Mouse (Mus musculus): ENCODE measurements at regions not wholly inside any gene's neighbourhood (a gene's known extent, or its start where the extent isn't known, plus 50 kb on each side); places are given as distances from the start of the nearest gene placed in this dataset.
"Not testable (repeated sequence)": the region's sequence is repeated elsewhere in the genome, so short reads cannot be mapped to it uniquely, and the experiment has no call there.

DNA sequence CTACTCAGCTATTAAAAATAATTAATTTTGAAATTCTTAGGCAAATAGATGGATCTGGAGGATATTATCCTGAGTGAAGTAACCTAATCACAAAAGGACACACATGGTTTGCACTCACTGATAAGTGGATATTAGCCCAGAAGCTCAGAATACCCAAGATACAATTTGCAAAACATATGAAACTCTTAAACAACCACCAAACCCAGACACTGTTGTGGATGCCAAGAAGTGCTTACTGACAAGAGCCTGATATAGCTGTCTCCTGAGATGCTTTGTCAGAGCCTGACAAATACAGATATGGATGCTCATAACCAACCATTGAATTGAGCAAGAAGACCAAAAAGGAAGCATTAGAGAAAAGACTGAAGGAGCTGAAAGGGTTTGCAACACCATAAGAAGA lies 468.4 kb upstream of the Cdh12 start:
- peak; percentile 3 for DNase-seq (ENCODE audit: low read depth)

DNA sequence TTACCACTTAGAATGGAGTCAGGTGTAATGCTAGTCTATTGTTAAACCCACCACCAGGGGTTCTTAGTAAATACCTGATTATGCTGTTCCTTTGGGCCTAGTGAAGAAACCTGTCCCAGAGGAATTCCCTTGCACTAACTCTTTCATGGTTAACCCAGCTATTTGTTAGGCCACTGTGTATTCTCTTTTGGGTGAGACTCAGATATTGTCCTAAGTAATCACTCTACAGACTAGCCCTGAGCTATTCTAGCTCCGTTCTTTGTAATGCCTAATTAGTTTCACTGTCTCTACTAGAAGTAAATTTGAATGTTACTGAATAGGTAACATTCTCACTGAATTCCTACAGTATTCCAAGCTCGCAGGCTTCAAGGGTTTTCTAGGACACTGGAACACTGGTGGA lies 464.1 kb upstream of the Cdh12 start:
- DNase-seq (ENCODE audit: low read depth), result not testable (repeated sequence)

DNA sequence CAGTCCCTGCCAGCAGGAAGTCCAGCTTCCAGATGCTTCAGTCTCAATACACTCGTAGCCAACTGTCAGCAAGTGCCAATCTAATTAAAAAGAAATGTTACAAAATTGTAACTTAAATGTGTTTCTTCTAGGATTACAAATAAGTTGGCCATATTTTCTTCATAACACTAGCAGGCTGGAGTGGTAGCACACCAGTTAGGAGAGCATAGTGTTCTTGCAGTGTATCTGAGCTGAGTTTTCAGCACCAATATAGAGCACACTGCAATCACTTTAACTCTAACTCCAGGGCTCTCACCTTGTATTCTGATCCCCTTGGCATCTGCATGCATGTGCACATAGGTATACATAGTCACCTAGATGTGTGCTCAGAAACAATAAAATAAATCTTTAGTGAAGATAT lies 417.3 kb upstream of the Cdh12 start:
- DNase-seq (ENCODE audit: low read depth), result no peak

DNA sequence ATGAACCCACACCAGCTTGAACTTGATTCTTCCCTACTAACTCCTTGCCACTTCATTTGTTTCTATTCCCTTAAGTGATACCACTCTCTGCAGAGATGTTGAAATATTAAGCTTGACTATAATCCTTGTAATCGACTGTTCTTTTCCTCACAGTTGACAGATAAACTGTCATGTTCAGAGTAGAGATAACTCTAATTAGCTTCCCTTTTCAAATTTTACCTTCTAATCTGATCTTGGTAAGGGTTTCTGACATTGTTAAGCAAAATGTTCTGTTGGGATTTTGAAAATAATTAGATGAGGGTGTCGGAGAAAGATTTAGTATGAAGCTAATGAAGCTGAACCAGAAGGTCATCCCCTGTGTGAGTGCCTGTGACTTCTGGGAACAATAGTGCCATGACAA lies 414.7 kb upstream of the Cdh12 start:
- no peak for DNase-seq (ENCODE audit: low read depth)

DNA sequence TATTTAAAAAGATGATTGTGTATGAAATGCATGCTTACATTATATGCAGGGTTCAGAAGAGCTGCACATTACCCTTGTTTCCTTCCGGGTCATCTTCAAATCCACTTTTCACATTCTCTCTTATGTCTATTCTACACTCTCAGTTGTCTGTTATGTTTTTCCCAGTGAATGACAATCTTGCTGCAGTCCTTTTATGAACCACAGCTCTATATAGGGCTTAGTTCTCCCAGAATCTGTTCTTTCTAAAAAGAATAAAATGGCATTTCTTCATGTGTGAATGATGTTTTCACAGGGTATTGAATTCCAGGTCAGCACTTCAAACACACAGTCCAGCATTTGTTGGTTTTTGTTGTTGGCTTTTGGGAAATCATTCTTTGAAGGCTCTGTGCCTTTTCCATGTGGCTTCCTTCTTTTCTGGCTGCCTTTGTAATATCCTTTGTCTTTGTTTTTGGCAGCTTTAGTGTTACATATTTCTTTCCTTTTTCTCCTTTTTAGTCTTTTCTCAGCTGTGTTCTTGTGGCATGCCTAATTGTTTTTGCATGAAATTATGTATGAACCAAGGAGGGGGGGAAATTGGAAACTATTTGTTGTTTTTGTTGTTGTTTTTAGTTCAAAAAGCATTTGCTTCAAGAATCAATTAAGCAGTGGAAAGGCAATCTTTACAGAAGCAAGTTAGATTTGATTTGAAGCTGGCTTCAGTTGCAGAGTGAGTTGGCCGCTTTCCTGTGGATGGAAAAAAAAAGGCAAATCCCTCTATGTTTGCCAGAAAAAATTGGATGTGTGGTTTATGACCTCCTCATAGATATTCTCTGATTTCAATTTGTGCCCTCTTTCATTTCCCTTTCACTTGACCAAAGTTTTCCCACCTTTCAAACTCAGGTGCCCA lies 410.3 kb upstream of the Cdh12 start:
- DNase-seq (ENCODE audit: low read depth), result no peak

DNA sequence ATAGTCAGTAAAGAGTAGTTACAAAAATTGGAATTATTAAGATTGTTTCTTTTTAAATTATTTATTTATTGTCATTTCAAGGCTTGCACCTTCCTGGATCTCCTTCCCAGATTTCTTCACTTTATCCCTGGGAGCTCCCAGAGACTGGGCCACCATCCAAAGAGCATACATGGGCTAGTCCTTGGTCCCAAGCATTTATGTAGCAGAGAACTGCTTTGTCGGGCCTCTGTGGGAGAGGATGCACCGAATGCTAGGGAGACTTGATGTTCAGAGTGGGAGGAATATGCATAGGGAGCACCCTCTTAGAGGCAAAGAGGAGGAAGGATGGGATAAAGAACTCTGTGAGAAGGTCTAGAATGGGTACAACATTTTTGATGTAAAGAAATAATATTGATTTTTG lies 409.0 kb upstream of the Cdh12 start:
- DNase-seq (ENCODE audit: low read depth), result no peak

DNA sequence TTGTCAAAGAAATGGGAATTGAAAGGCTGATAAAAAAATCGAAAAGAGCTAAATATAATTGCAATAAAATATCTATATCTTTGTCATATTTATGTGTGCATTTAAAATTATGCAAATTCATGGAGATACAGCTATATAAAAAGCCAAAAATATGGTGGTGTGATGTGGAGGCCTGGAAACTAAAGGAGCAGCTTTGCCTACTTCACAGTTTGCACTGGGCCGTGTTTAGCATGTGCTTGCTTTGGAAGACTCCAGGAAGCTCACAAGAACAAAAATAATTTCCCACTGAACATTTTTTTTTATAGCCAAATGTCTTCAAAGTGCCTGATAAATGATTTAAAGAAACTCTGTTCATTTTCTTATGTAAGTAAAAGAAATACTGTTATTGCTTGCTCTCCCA lies 364.1 kb upstream of the Cdh12 start:
- DNase-seq (ENCODE audit: low read depth), result no peak

DNA sequence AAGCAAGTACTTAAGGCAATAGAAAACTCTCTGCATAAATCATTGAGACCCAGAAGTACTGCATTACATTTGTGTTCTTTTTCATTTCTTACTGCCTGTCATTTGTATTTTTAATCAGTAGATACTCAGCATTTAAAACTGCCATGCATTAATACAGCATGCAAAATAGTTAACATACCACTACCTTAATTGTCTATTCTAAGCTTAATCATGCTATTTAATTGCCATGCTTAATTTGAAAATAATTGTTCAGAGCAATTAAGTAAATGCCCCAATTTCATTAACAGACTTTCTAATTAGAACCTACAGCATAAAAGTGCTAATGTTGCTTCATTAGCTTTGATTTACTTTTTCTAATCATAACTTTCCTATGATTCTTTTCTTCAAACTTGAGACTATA lies 359.3 kb upstream of the Cdh12 start:
- no peak for DNase-seq (ENCODE audit: low read depth)

DNA sequence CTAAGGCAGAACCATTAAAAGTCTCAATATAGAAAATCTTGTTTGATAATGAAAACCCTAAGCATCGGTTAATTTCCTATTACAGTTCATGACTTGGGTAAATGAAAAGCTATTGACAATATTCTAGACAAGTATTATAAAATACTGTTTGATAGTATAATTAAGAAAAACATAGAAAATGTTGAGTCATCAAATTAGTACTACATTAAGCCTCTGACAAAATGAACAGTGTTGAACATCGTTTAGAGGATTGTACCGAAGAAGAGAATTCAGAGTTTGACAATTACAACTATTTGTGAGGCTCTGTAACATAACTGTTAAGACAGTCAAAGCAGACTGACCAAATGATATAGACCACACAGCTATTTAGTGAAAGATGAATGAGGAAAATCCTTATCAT lies 358.5 kb upstream of the Cdh12 start:
- DNase-seq (ENCODE audit: low read depth), result no peak

DNA sequence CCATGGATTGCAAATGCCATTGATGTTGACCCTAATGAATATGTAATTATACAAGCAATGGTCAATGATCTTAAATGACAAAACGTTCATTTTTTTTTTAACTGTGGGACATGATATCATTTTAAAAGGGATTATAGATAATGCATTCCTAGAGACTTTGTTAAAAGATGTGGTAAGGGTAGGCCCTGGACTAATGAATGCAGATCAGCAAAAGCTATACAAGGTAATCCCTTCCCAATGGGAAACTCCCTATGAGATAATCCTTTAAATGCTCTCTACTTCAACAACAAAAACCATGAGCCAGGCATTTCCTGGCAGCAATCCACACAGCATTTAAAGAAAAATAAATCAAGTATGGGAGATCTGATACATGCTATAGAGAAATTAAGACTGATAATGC lies 353.3 kb upstream of the Cdh12 start:
- DNase-seq (ENCODE audit: low read depth), result no peak

DNA sequence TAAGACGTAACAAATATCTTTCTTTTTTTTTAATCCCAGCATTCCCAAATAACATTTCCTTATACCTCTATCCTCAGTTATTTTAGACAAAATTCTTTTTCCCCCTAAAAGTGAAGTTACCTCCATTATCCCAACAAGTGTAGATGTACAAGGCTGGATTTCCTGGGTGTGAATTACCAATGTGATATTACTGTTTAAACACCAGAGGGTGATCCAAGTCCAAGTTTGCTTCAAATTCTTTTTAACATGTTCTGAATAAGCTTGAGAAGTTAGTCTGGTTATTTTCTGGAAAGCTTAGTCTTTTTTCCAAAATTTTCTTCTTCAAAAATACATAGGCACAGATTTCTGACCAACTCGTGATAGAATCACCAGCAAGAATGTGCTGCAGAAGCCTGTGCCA lies 329.5 kb upstream of the Cdh12 start:
- no peak for DNase-seq (ENCODE audit: low read depth)

DNA sequence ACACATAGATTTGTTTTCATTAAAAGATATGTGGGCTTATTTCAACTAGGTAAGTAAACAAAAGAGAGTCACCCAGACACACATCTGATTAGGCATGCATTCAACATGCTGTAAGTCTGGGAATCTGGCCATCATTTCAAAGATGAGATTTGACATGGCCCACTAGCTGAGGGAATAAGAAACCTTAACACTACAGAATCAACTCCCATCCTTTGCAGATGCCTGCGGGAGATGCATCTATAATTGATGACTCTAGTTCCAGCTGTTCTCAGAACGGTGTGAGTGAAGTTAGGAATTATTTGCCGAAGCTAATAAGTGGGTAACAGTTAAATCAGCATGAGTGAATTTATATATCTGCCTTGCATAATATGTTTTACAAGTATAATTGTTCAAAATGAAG lies 325.5 kb upstream of the Cdh12 start:
- DNase-seq (ENCODE audit: low read depth), result no peak

DNA sequence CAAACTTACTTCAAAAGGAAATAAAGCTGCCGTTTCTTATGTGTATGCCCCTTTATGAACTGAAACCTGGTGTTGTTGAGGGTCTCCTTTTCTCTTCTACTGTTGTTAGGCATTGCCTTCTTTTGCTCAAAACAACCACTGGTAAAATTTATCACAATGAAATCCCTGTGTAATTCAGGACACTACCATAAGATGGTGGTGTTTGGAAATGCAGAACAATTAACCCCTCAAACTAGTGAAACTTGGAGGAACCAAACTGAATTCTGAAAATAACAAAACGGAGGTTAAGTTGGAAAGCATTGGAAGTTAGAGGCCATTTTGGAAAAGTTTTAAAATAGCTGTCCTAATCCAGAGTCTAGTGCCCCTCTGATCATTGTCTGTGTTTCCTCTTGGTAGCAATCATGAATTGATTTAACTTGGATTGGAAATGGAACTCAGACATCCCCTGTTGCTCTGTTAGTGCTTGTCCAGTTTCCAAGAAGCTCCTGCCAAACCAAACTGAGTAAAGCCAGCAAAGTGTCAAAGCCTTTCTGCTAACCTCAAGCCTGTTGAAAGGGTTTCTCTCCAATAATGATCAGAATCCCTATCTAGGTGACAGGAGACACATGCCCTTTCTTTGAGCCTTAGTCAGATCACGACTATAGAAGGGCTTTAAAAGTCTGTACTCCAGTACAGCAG lies 313.0 kb upstream of the Cdh12 start:
- DNase-seq (ENCODE audit: low read depth), result peak; percentile 36

DNA sequence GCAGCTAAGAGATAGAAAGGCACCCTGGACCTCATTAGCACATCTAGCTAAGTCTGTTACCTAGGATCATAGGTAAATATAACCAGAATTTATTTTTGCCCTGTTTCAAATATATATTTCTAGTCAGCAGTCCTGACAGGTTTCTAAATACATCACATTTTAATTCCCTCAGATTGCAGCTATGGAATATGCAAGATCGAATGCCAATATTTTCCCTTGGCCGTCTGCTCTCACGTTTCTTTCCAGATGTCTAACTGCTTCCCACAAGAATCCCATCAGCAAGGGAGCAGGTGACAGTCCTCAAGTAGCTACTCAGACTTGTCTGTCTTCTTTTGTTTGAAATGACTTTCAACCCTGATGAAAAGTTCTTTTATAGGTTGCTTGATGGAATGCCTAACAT lies 297.2 kb upstream of the Cdh12 start:
- DNase-seq (ENCODE audit: low read depth), result no peak

Measured in 416B (cell line).